Mouse (Mus musculus): Measurements from ENCODE around the gene Lrr1. TPM values are rescaled to one million over a fixed set of nuclear protein-coding genes. Genes with fewer than 3 reads are reported as not detected.
"Not testable (repeated sequence)": the region's sequence is repeated elsewhere in the genome, so short reads cannot be mapped to it uniquely, and the experiment has no call there.

Gene Lrr1
- polyA plus RNA-seq, 1 experiment from 2014 or later, result 33.8 TPM

- Histone ChIP-seq H3K4me1 (replicated peaks; ENCODE audit: control insufficient read depth, insufficient read depth, low read length) (no peaks in the 10 kb centered on the region; the same call in 1 of the 2 replicates), H3K36me3 (ENCODE audit: control insufficient read depth, insufficient read depth, low read length) (peaks cover 9% of the 10 kb centered on the region; the same call in 1 of the 2 replicates), H3K9me3 (ENCODE audit: control insufficient read depth, low read length) (no peaks in the 10 kb centered on the region), H3K9ac (ENCODE audit: low read length) (peak overlapping the region; percentile 88), H3K4me3 (ENCODE audit: low read depth, low read length) (peak overlapping the region; percentile 69), H3K4me2 (ENCODE audit: low read depth, low read length, severe bottlenecking) (peak overlapping the region; percentile 50), H3K27ac (ENCODE audit: low read depth, low read length) (peak overlapping the region; percentile 90), H3K27me3 (ENCODE audit: control insufficient read depth, insufficient read depth, low read length) (no peaks in the 10 kb centered on the region)
- WGBS, result 1% methylated on average over 19 of the region's 19 CpGs
- ATAC-seq (replicated peaks; ENCODE audit: low FRiP score), result no peak
- no peak for DNase-seq (ENCODE audit: low spot score)
Measured at GRCm38 (mm10) chr12:69158366-69158764, 10.2 kb upstream of the Lrr1 start.

GRCm38 (mm10) chr12:69158765-69159577 lies 9.6 kb upstream of the Lrr1 start, which contains the start of gene Rps29:
TSS of gene Rps29 (minus strand) at chr12:69159186.
- peak; percentile 99 for ATAC-seq (replicated peaks; ENCODE audit: low FRiP score)
- under 1% methylated on average over 56 of the region's 68 CpGs for WGBS

GRCm38 (mm10) chr12:69159578-69159940 lies 9.1 kb upstream of the Lrr1 start:
- Histone ChIP-seq H3K36me3 (ENCODE audit: control insufficient read depth, insufficient read depth, low read length) (peaks cover 9% of the 10 kb centered on the region; the same call in 1 of the 2 replicates), H3K27ac (ENCODE audit: low read depth, low read length) (no peak overlapping the region), H3K9ac (ENCODE audit: low read length) (no peak overlapping the region), H3K4me3 (ENCODE audit: low read depth, low read length) (no peak overlapping the region), H3K27me3 (ENCODE audit: control insufficient read depth, insufficient read depth, low read length) (no peaks in the 10 kb centered on the region), H3K4me1 (replicated peaks; ENCODE audit: control insufficient read depth, insufficient read depth, low read length) (no peaks in the 10 kb centered on the region; the same call in 1 of the 2 replicates), H3K9me3 (ENCODE audit: control insufficient read depth, low read length) (no peaks in the 10 kb centered on the region), H3K4me2 (ENCODE audit: low read depth, low read length, severe bottlenecking) (0 out of 2 replicates have a peak overlapping the region, but pooled peaks have one; percentile 18)
- 6% methylated on average over 9 of the region's 9 CpGs for WGBS
- ATAC-seq (replicated peaks; ENCODE audit: low FRiP score) (peak; percentile 8; the same call in 1 of the 2 replicates), DNase-seq (ENCODE audit: low spot score) (no peak)

More at GRCm38 (mm10) chr12:69158765-69159577, 9.6 kb upstream of the Lrr1 start, which contains the start of gene Rps29:
- H3K9me3 ChIP-seq (ENCODE audit: control insufficient read depth, low read length); H3K36me3 ChIP-seq (ENCODE audit: control insufficient read depth, insufficient read depth, low read length); H3K4me1 ChIP-seq (replicated peaks; ENCODE audit: control insufficient read depth, insufficient read depth, low read length); H3K27me3 ChIP-seq (ENCODE audit: control insufficient read depth, insufficient read depth, low read length): not testable (repeated sequence)
- Histone ChIP-seq H3K4me2 (ENCODE audit: low read depth, low read length, severe bottlenecking) (peak within 1 kb of the TSS; percentile 50), H3K27ac (ENCODE audit: low read depth, low read length) (peak within 1 kb of the TSS; percentile 90), H3K4me3 (ENCODE audit: low read depth, low read length) (peak within 1 kb of the TSS; percentile 69), H3K9ac (ENCODE audit: low read length) (peak within 1 kb of the TSS; percentile 88)
- DNase-seq (ENCODE audit: low spot score), result peak; percentile 99

GRCm38 (mm10) chr12:69160677-69161076 lies 7.9 kb upstream of the Lrr1 start:
- 83% methylated on average over 2 of the region's 2 CpGs for WGBS
- not testable (repeated sequence) for H3K4me1 ChIP-seq (replicated peaks; ENCODE audit: control insufficient read depth, insufficient read depth, low read length); H3K4me2 ChIP-seq (ENCODE audit: low read depth, low read length, severe bottlenecking); H3K9me3 ChIP-seq (ENCODE audit: control insufficient read depth, low read length); ATAC-seq (replicated peaks; ENCODE audit: low FRiP score); DNase-seq (ENCODE audit: low spot score); H3K4me3 ChIP-seq (ENCODE audit: low read depth, low read length); H3K27ac ChIP-seq (ENCODE audit: low read depth, low read length); H3K27me3 ChIP-seq (ENCODE audit: control insufficient read depth, insufficient read depth, low read length); H3K36me3 ChIP-seq (ENCODE audit: control insufficient read depth, insufficient read depth, low read length); H3K9ac ChIP-seq (ENCODE audit: low read length)

- not testable (repeated sequence) for H3K9me3 ChIP-seq (ENCODE audit: control insufficient read depth, low read length); H3K9ac ChIP-seq (ENCODE audit: low read length); ATAC-seq (replicated peaks; ENCODE audit: low FRiP score); H3K27ac ChIP-seq (ENCODE audit: low read depth, low read length); H3K27me3 ChIP-seq (ENCODE audit: control insufficient read depth, insufficient read depth, low read length); H3K4me3 ChIP-seq (ENCODE audit: low read depth, low read length); H3K36me3 ChIP-seq (ENCODE audit: control insufficient read depth, insufficient read depth, low read length); H3K4me1 ChIP-seq (replicated peaks; ENCODE audit: control insufficient read depth, insufficient read depth, low read length); DNase-seq (ENCODE audit: low spot score); H3K4me2 ChIP-seq (ENCODE audit: low read depth, low read length, severe bottlenecking)
- WGBS, result 86% methylated on average over 4 of the region's 4 CpGs
Measured at GRCm38 (mm10) chr12:69163586-69163985, 5.0 kb upstream of the Lrr1 start.

- Histone ChIP-seq H3K4me2 (ENCODE audit: low read depth, low read length, severe bottlenecking) (no peak overlapping the region), H3K4me3 (ENCODE audit: low read depth, low read length) (no peak overlapping the region)
- WGBS, result 68% methylated on average over 3 of the region's 3 CpGs
Measured at GRCm38 (mm10) chr12:69164904-69165303, 3.7 kb upstream of the Lrr1 start.

GRCm38 (mm10) chr12:69166861-69167581 lies 1.6 kb upstream of the Lrr1 start:
- not testable (repeated sequence) for H3K27ac ChIP-seq (ENCODE audit: low read depth, low read length); H3K9me3 ChIP-seq (ENCODE audit: control insufficient read depth, low read length); ATAC-seq (replicated peaks; ENCODE audit: low FRiP score); H3K4me3 ChIP-seq (ENCODE audit: low read depth, low read length); DNase-seq (ENCODE audit: low spot score); H3K4me1 ChIP-seq (replicated peaks; ENCODE audit: control insufficient read depth, insufficient read depth, low read length); H3K27me3 ChIP-seq (ENCODE audit: control insufficient read depth, insufficient read depth, low read length); H3K36me3 ChIP-seq (ENCODE audit: control insufficient read depth, insufficient read depth, low read length); H3K4me2 ChIP-seq (ENCODE audit: low read depth, low read length, severe bottlenecking); H3K9ac ChIP-seq (ENCODE audit: low read length)
- 72% methylated on average over 8 of the region's 8 CpGs for WGBS

More at GRCm38 (mm10) chr12:69164904-69165303, 3.7 kb upstream of the Lrr1 start:
- Histone ChIP-seq H3K9ac (ENCODE audit: low read length) (no peak overlapping the region), H3K27me3 (ENCODE audit: control insufficient read depth, insufficient read depth, low read length) (no peaks in the 10 kb centered on the region), H3K27ac (ENCODE audit: low read depth, low read length) (no peak overlapping the region), H3K4me1 (replicated peaks; ENCODE audit: control insufficient read depth, insufficient read depth, low read length) (no peaks in the 10 kb centered on the region; the same call in 1 of the 2 replicates), H3K9me3 (ENCODE audit: control insufficient read depth, low read length) (no peaks in the 10 kb centered on the region), H3K36me3 (ENCODE audit: control insufficient read depth, insufficient read depth, low read length) (no peaks in the 10 kb centered on the region)
- ATAC-seq (replicated peaks; ENCODE audit: low FRiP score) (no peak), DNase-seq (ENCODE audit: low spot score) (no peak)

GRCm38 (mm10) chr12:69167656-69168460 lies 756 bp upstream of the Lrr1 start:
- 9% methylated on average over 18 of the region's 18 CpGs for WGBS
- no peaks in the 10 kb centered on the region for H3K27me3 ChIP-seq (ENCODE audit: control insufficient read depth, insufficient read depth, low read length)
- H3K4me2 ChIP-seq (ENCODE audit: low read depth, low read length, severe bottlenecking), result peak overlapping the region; percentile 86
- peak overlapping the region; percentile 82 for H3K4me3 ChIP-seq (ENCODE audit: low read depth, low read length)
- ATAC-seq (replicated peaks; ENCODE audit: low FRiP score) (peak; percentile 59), DNase-seq (ENCODE audit: low spot score) (no peak)
- H3K9ac ChIP-seq (ENCODE audit: low read length), result peak overlapping the region; percentile 71
- no peaks in the 10 kb centered on the region; the same call in 1 of the 2 replicates for H3K4me1 ChIP-seq (replicated peaks; ENCODE audit: control insufficient read depth, insufficient read depth, low read length)
- no peak overlapping the region for H3K27ac ChIP-seq (ENCODE audit: low read depth, low read length)
- H3K9me3 ChIP-seq (ENCODE audit: control insufficient read depth, low read length), result no peaks in the 10 kb centered on the region
- no peaks in the 10 kb centered on the region for H3K36me3 ChIP-seq (ENCODE audit: control insufficient read depth, insufficient read depth, low read length)

All from forebrain, embryonic 11.5 days (tissue).